Mouse (Mus musculus) spleen, adult 2 months (tissue): ENCODE results near the gene Tarbp2. TPM values are rescaled to one million over a fixed set of nuclear protein-coding genes. Genes with fewer than 3 reads are reported as not detected.

Experiments used
- DNase-seq, 2 experiments: peaks; one replicate each; pipeline versions ENCODE4 v3.0.0 to v3.0.0-alpha.2; 2012 to 2021; ENCODE audit warnings: low spot score in 2 of 2, low read depth in 1 of 2
- H3K27ac ChIP-seq: fragments of 200-500 bp; 2 replicates; pipeline ENCODE4 v1.5.1; 2012; ENCODE audit warnings: low read length, inconsistent platforms; ENCODE audit not compliant: insufficient read depth
- H3K27me3 ChIP-seq: fragments of 200-500 bp; 2 replicates; pipeline ENCODE4 v1.6.1; 2012; ENCODE audit warnings: mild to moderate bottlenecking, moderate library complexity, low read length, inconsistent platforms; ENCODE audit not compliant: control insufficient read depth, insufficient read depth
- H3K36me3 ChIP-seq: fragments of 200-500 bp; 2 replicates; pipeline ENCODE4 v1.6.1; 2012; ENCODE audit warnings: mild to moderate bottlenecking, low read length, inconsistent platforms; ENCODE audit not compliant: control insufficient read depth, insufficient read depth
- H3K4me1 ChIP-seq: fragments of 200-500 bp; 2 replicates; pipeline ENCODE4 v1.6.1; 2011; ENCODE audit warnings: inconsistent platforms; ENCODE audit not compliant: control insufficient read depth, insufficient read depth, insufficient read length
- H3K4me3 ChIP-seq: fragments of 200-500 bp; 2 replicates; pipeline ENCODE4 v1.5.1; 2011; ENCODE audit warnings: mild to moderate bottlenecking, inconsistent platforms; ENCODE audit not compliant: insufficient read depth, insufficient read length; ENCODE audit errors: extremely low read depth
- CTCF ChIP-seq: fragments of 200-500 bp; IDR thresholded peaks from 2 replicates; pipeline ENCODE4 v1.5.1; 2011; ENCODE audit warnings: mild to moderate bottlenecking, inconsistent platforms; ENCODE audit not compliant: insufficient read depth, insufficient read length, insufficient replicate concordance; ENCODE audit errors: extremely low read depth
- POLR2A ChIP-seq: fragments of 200-500 bp; IDR thresholded peaks from 2 replicates; pipeline ENCODE4 v1.6.1; 2011; ENCODE audit warnings: low read depth, low read length, inconsistent platforms
- WGBS: fragments of 180-500 bp; shearing (Covaris S2); methylation state at CpG from one replicate; pipeline ENCODE4 v1.1.7; 2018; 5-methylcytosine and 5-hydroxymethylcytosine counted together
- polyA plus RNA-seq: library from polyadenylated mRNA; depleted of rRNA; stranded (reverse); fragments of >200 nt; gene quantifications from 2 replicates; pipeline ENCODE4 v1.2.3, GENCODE M21; 2012

The Tarbp2 gene
- polyA plus RNA-seq, 1 experiment, result 53.9 TPM

- 90% methylated on average over 2 of the region's 2 CpGs for WGBS
- Histone ChIP-seq H3K36me3 (peaks cover 22% of the 10 kb centered on the region), H3K4me1 (peaks cover 3% of the 10 kb centered on the region; the same call in 1 of the 2 replicates), H3K27me3 (no peaks in the 10 kb centered on the region), H3K27ac (no peak overlapping the region), H3K4me3 (no peak overlapping the region)
- no peak for DNase-seq
- TF ChIP-seq CTCF, result no peak
- TF ChIP-seq POLR2A, result no peak
These were observed 44.7 kb upstream of the Tarbp2 start for GRCm38 (mm10) chr15:102473246-102473645.

DNA sequence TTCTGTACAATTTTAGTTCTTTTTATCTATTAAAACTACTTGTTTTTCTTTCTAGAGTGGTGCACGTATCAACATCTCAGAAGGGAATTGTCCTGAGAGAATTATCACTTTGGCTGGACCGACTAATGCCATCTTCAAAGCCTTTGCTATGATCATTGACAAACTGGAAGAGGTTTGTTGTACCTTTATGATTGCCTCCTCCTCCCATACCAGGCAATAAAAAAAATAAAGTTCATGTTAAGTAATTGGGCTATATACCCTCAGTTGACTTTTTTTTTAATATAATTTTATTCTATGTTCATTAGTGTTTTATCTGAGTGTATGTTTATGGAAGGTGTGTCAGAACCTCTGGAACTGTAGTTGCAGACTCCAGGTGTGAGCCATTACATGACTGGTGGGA is 43.5 kb upstream of the Tarbp2 start:
- Histone ChIP-seq H3K27me3 (no peaks in the 10 kb centered on the region), H3K36me3 (peaks cover 27% of the 10 kb centered on the region), H3K27ac (no peak overlapping the region), H3K4me1 (peaks cover 3% of the 10 kb centered on the region; the same call in 1 of the 2 replicates), H3K4me3 (no peak overlapping the region)
- no peak for DNase-seq
- 93% methylated on average over 2 of the region's 2 CpGs for WGBS
- TF ChIP-seq CTCF (no peak), POLR2A (no peak)

- DNase-seq, result no peak
- no peak overlapping the region for H3K27ac ChIP-seq
- H3K4me1 ChIP-seq, result no peaks in the 10 kb centered on the region
- no peaks in the 10 kb centered on the region for H3K27me3 ChIP-seq
- TF ChIP-seq POLR2A (no peak), CTCF (no peak)
- no peak overlapping the region for H3K4me3 ChIP-seq
- 95% methylated on average over 3 of the region's 3 CpGs for WGBS
- peaks cover 47% of the 10 kb centered on the region for H3K36me3 ChIP-seq
These were observed 34.9 kb upstream of the Tarbp2 start for GRCm38 (mm10) chr15:102483136-102483535.

DNA sequence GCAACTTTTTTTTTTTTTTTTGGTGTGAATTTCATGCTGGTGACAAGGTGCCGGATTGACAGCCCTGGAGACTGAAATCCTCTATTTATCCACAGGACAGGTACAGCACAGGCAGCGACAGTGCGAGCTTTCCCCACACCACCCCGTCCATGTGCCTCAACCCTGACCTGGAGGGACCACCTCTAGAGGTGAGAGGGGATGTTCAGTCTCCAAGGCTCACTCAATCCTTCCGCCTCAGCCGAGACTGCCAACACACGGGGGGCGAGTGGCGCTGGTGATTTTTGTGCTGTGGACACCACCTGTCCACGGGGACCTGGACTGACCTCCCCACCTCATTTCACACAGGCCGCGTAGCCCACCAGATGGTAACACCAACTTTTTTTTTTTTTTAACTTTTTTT is 32.1 kb upstream of the Tarbp2 start:
- no peak overlapping the region for H3K4me3 ChIP-seq
- H3K27me3 ChIP-seq, result no peaks in the 10 kb centered on the region
- H3K27ac ChIP-seq, result no peak overlapping the region
- TF ChIP-seq CTCF, result no peak
- TF ChIP-seq POLR2A, result no peak
- H3K36me3 ChIP-seq, result peaks cover 57% of the 10 kb centered on the region
- H3K4me1 ChIP-seq, result no peaks in the 10 kb centered on the region
- DNase-seq, result no peak
- 97% methylated on average over 12 of the region's 12 CpGs for WGBS

- DNase-seq, result no peak
- no peak overlapping the region for H3K4me3 ChIP-seq
- H3K36me3 ChIP-seq, result peaks cover 58% of the 10 kb centered on the region
- no peak overlapping the region for H3K27ac ChIP-seq
- H3K4me1 ChIP-seq, result no peaks in the 10 kb centered on the region
- WGBS, result 85% methylated on average over 1 of the region's 1 CpGs
- H3K27me3 ChIP-seq, result no peaks in the 10 kb centered on the region
- TF ChIP-seq CTCF, result no peak
- no peak for TF ChIP-seq POLR2A
These were observed 30.3 kb upstream of the Tarbp2 start for GRCm38 (mm10) chr15:102487664-102488063.

- 91% methylated on average over 3 of the region's 3 CpGs for WGBS
- no peak overlapping the region for H3K4me3 ChIP-seq
- no peaks in the 10 kb centered on the region for H3K4me1 ChIP-seq
- no peak for DNase-seq
- H3K27ac ChIP-seq, result no peak overlapping the region
- no peaks in the 10 kb centered on the region for H3K27me3 ChIP-seq
- H3K36me3 ChIP-seq, result peaks cover 57% of the 10 kb centered on the region
- TF ChIP-seq CTCF, result no peak
- TF ChIP-seq POLR2A, result no peak
These were observed 19.7 kb upstream of the Tarbp2 start for GRCm38 (mm10) chr15:102498322-102498721.

- Histone ChIP-seq H3K27me3 (no peaks in the 10 kb centered on the region), H3K27ac (no peak overlapping the region), H3K4me1 (no peaks in the 10 kb centered on the region), H3K36me3 (peaks cover 59% of the 10 kb centered on the region), H3K4me3 (no peak overlapping the region)
- whole genome bisulfite sequencing, result 66% methylated on average over 3 of the region's 3 CpGs
- TF ChIP-seq CTCF (no peak), POLR2A (no peak)
- DNase-seq, result no peak
These were observed 18.6 kb upstream of the Tarbp2 start for GRCm38 (mm10) chr15:102499370-102499769.

DNA sequence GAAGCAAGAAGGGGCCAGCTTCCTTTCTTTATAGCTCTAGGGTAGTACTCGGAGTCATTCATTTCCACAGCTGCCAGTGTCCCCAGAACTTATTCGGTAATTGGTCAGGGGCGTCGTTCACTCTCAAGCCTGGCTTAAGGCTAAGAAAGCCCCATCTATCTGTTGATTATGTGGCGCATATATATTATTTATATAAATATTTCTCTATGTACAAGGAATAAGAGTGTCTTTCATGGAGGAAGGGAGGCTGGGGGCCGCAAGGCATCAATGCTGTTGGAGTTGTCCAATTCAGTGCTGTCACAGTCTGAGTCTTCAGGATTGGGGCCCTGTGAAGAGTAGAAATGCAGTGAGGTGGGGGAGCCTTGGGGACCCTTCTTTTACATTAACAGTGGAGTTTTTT is 18.1 kb upstream of the Tarbp2 start:
- peaks cover 56% of the 10 kb centered on the region for H3K36me3 ChIP-seq
- H3K4me1 ChIP-seq, result no peaks in the 10 kb centered on the region
- no peaks in the 10 kb centered on the region for H3K27me3 ChIP-seq
- H3K4me3 ChIP-seq, result no peak overlapping the region
- WGBS, result 91% methylated on average over 6 of the region's 6 CpGs
- no peak for TF ChIP-seq POLR2A
- TF ChIP-seq CTCF, result no peak
- no peak overlapping the region for H3K27ac ChIP-seq
- DNase-seq, result no peak
